In the genomic region with DNA sequence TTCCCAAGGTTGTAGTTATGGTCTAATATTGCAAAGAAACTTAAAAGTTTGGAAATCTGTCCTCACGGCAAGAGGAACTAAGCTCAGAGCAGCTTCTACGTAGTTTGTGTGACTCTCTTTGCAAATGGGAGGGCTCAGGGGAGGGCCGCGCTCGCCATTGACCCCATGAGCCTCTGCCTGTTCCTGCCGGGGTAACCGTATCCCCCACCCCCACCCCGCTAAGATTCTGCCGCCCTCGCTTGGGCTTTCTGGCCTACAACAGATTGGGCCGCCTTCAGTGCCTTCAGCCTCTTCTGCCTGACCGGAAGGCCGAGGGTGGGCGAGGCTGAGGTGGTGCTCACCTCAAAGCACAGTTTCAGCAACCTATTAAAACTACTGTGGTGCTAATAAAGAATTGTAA, we compare ENCODE assay signal across 31 mouse cellular contexts. TPM values are rescaled to one million over a fixed set of nuclear protein-coding genes. Genes with fewer than 3 reads are reported as not detected.
"Had no signal": no experiment of that assay in that cellular context is flagged by ENCODE, and none has a peak within 500 bp of the region (broad histone marks: within the 10 kb centered on the region; RNA-seq: fewer than 3 reads in every experiment).

No protein-coding gene starts in this region.

- DNase-seq: kidney, postnatal 25 days; layer of hippocampus, adult 9-11 months; liver, embryonic 13.5 days; lung, adult 2 months; lung, postnatal 14 days; lung, postnatal 4 days; midbrain, embryonic 14.5 days; right cerebral cortex, postnatal 14 days; right cerebral cortex, postnatal 4 days; thymus, adult 18-20 months; thymus, postnatal 36 days had no signal

- H3K4me2 ChIP-seq: liver, embryonic 13.5 days; midbrain, embryonic 11.5 days had no signal

- H3K36me3 ChIP-seq: liver, embryonic 13.5 days had no signal

- H3K27ac ChIP-seq: kidney, postnatal 0 days; layer of hippocampus, adult 2 months; liver, embryonic 13.5 days; stomach, postnatal 0 days had no signal

- H3K9me3 ChIP-seq: liver, embryonic 13.5 days had no signal

- H3K9ac ChIP-seq: liver, embryonic 13.5 days had no signal

- H3K4me3 ChIP-seq: layer of hippocampus, adult 2 months; liver, embryonic 13.5 days had no signal

- H3K27me3 ChIP-seq: liver, embryonic 13.5 days had no signal

- H3K4me1 ChIP-seq: liver, embryonic 13.5 days had no signal

RNA-seq across cellular contexts. Expression of a gene that starts 9.2 kb away (rescaled TPM):
- total RNA-seq: layer of hippocampus, adult 2 months; layer of hippocampus, postnatal 25 days; left cerebral cortex, adult 18-20 months; left cerebral cortex, postnatal 36 days; liver, adult 2 months; megakaryocyte progenitor cell, adult 5-6 weeks; megakaryocyte-erythroid progenitor cell, adult 5-6 weeks; midbrain, postnatal 0 days had no signal
- polyA plus RNA-seq: kidney, embryonic 14.5 days; kidney, postnatal 0 days; large intestine, adult 2 months; limb, embryonic 11.5 days; limb, embryonic 14.5 days; liver, adult 2 months; liver, embryonic 13.5 days; liver, embryonic 16.5 days; lung, adult 2 months; lung, embryonic 16.5 days; midbrain, embryonic 14.5 days; midbrain, postnatal 0 days; neural tube, embryonic 11.5 days; neural tube, embryonic 14.5 days; stomach, postnatal 0 days; urinary bladder, adult 2 months had no signal
